Mouse (Mus musculus) kidney, postnatal 0 days (tissue): ENCODE data around the gene Fam216b. TPM values are rescaled to one million over a fixed set of nuclear protein-coding genes. Genes with fewer than 3 reads are reported as not detected.

Experiments used
- ATAC-seq: fragments of 200-750 bp; cut with Nextera tagmentation; replicated peaks from 2 replicates; pipeline ENCODE4 v1.8.0; 2017; ENCODE audit warnings: low read depth, moderate number of reproducible peaks, moderate TSS enrichment, moderate library complexity; ENCODE audit not compliant: low FRiP score
- DNase-seq: peaks from one replicate; pipeline ENCODE4 v3.0.0-alpha.2; 2016; ENCODE audit warnings: low spot score
- H3K27ac ChIP-seq: fragments of 300-500 bp; sonication (generic); 2 replicates; pipeline ENCODE4 v1.5.1; 2014; ENCODE audit warnings: mild to moderate bottlenecking
- H3K27me3 ChIP-seq: fragments of 300-500 bp; sonication (generic); 2 replicates; pipeline ENCODE4 v1.6.1; 2014; ENCODE audit warnings: low read length, mixed read lengths; ENCODE audit not compliant: insufficient read depth
- H3K36me3 ChIP-seq: fragments of 300-500 bp; sonication (generic); 2 replicates; pipeline ENCODE4 v1.6.1; 2014; ENCODE audit warnings: low read length, mixed read lengths; ENCODE audit not compliant: insufficient read depth
- H3K4me1 ChIP-seq: fragments of 300-500 bp; sonication (generic); replicated peaks from 2 replicates; pipeline ENCODE4 v1.6.1; 2014; ENCODE audit warnings: antibody characterized with exemption, low read length, mixed read lengths; ENCODE audit not compliant: insufficient read depth
- H3K4me2 ChIP-seq: fragments of 300-500 bp; sonication (generic); 2 replicates; pipeline ENCODE4 v1.6.1; 2014; ENCODE audit warnings: mild to moderate bottlenecking, low read length, moderate library complexity, mixed read lengths
- H3K4me3 ChIP-seq: fragments of 300-500 bp; sonication (generic); replicated peaks from 2 replicates; pipeline ENCODE4 v1.5.1; 2014; ENCODE audit warnings: low read depth, low read length
- H3K9ac ChIP-seq: fragments of 300-500 bp; sonication (generic); 2 replicates; pipeline ENCODE4 v1.6.1; 2014; ENCODE audit warnings: low read depth, low read length
- H3K9me3 ChIP-seq: fragments of 300-500 bp; sonication (generic); replicated peaks from 2 replicates; pipeline ENCODE4 v1.6.1; 2016; ENCODE audit warnings: low read length, inconsistent platforms, mixed read lengths
- CTCF ChIP-seq: IDR thresholded peaks from 2 replicates; pipeline ENCODE4 v1.5.1; 2016; ENCODE audit warnings: antibody characterized with exemption, low read depth, mild to moderate bottlenecking, moderate library complexity
- WGBS: fragments of 180-500 bp; shearing (Covaris S2); extraction: QIAGEN DNeasy Blood & Tissue Kit; methylation state at CpG from one replicate; pipeline ENCODE4 v1.1.7; 2014; 5-methylcytosine and 5-hydroxymethylcytosine counted together
- polyA plus RNA-seq: library from polyadenylated mRNA; unstranded; fragments of >200 nt; fragmentation: Nextera tagmentation; extraction: Ambion mirVana; gene quantifications from 2 replicates; pipeline ENCODE4 v1.2.1, GENCODE M21; 2015

Gene Fam216b
- polyA plus RNA-seq, result not detected in 2 replicates

DNA sequence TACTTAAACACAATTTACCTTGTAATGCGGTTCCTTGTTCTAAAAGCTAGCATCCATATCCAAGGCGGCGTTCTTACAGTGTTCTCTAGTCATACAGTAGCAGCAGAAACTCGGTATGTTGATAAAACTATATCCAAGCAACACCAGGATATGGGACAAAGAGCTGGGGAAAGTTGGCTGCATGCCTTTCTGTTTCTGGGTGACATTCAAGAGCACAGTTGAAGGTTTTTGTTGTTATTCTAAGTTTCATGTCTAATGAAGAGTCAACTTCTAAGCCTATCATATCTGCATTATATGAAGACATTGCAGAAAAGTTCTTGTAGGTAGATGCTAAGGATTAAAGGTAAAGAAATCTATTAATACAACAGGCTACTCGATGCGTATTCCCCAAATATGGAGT is at the start of gene Fam216b:
TSS of gene Fam216b (minus strand) at position 101 of the 400 bp plus-strand sequence.
- H3K9me3 ChIP-seq, result no peaks in the 10 kb centered on the region
- H3K4me3 ChIP-seq, result no peak within 1 kb of the TSS
- no peaks in the 10 kb centered on the region for H3K4me1 ChIP-seq
- 90% methylated on average over 6 of the region's 6 CpGs for WGBS
- no peaks in the 10 kb centered on the region for H3K36me3 ChIP-seq
- no peaks in the 10 kb centered on the region for H3K27me3 ChIP-seq
- H3K27ac ChIP-seq, result no peak within 1 kb of the TSS
- no peak within 1 kb of the TSS for H3K9ac ChIP-seq
- no peak within 1 kb of the TSS for H3K4me2 ChIP-seq
- ATAC-seq (no peak), DNase-seq (no peak)
- TF ChIP-seq CTCF, result no peak

DNA sequence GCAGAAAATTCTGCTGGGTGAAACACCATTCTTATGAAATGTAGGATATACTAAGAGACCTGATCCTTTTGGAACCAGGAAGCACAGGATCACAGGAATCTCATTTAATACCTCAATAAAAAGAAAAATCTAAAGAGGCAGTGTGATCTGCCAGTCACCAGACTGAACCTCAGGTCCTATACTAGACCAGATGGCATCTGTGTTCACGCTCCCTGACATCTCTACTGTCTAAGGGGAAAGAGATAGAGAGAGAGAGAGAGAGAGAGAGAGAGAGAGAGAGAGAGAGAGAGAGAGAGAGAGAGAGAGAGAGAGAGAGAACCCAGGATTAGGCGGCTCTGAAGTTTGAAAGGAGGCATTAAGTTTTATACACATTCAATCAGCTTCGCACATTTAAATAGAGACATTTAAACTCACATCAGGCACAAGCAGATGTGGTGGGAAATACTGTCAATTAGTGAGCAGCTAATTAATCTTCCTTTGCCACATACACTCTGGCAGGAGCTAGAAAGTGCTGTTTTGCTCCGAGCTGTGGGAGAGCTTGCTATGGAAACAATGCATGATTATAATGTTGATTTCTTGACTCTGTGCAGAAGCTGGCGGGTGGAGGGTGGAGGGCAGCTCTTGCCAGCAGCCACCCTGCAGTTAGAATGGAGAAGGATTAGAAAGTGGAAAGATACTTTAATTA is 43.7 kb upstream of the Fam216b start:
- ATAC-seq, result no peak
- Histone ChIP-seq H3K4me2 (no peak overlapping the region), H3K9ac (no peak overlapping the region), H3K4me3 (no peak overlapping the region), H3K27me3 (no peaks in the 10 kb centered on the region), H3K36me3 (no peaks in the 10 kb centered on the region), H3K9me3 (no peaks in the 10 kb centered on the region), H3K4me1 (no peaks in the 10 kb centered on the region), H3K27ac (no peak overlapping the region)
- no peak for DNase-seq
- 57% methylated on average over 5 of the region's 5 CpGs for WGBS
- TF ChIP-seq CTCF, result no peak

DNA sequence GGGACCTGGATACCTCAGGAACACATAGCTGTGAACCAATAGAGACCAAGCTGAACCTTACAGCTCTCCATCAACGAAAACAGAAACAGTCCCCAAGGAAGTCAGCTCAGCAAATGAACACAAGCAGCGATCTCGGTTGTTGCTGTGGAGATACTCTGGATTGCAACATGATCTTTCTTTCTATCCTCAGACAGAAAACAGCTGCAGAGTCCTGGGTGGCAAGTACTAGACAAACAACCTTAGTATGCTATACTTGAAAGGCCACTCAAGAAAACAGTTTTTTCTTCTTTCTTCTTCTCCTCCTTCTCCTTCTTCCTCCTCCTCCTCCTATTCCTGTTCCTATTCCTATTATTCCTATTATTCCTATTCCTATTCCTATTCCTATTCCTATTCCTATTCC is 37.9 kb upstream of the Fam216b start:
- Histone ChIP-seq H3K27ac (no peak overlapping the region), H3K9ac (no peak overlapping the region), H3K9me3 (no peaks in the 10 kb centered on the region), H3K4me1 (no peaks in the 10 kb centered on the region), H3K4me3 (no peak overlapping the region), H3K36me3 (no peaks in the 10 kb centered on the region), H3K4me2 (no peak overlapping the region), H3K27me3 (no peaks in the 10 kb centered on the region)
- ATAC-seq (no peak), DNase-seq (peak; percentile 63)
- TF ChIP-seq CTCF, result no peak
- 25% methylated on average over 3 of the region's 3 CpGs for WGBS

DNA sequence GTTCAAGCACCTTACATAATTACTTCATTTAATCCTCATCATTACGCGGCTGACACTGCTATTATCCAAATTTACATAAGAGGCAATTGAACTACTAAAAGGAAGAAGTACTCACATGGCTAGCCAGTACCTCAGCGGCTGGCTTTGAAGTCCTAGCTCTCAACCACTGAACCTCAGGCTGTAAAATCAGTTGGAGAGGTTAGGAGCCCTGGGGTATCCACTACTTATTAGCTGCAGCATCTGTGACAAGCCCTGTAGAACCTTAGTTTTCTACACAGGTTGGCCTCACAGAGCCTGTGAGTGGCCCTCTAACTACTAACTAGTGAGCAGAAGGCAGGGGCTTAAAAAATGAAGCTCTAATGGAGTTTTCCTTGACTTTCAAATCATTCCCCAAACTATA is 31.5 kb upstream of the Fam216b start:
- Histone ChIP-seq H3K4me3 (no peak overlapping the region), H3K4me1 (0 out of 2 replicates have a peak, but pooled peaks cover 5% of the 10 kb centered on the region), H3K27me3 (no peaks in the 10 kb centered on the region), H3K36me3 (no peaks in the 10 kb centered on the region), H3K9ac (no peak overlapping the region), H3K4me2 (no peak overlapping the region), H3K27ac (no peak overlapping the region), H3K9me3 (no peaks in the 10 kb centered on the region)
- ATAC-seq, result no peak
- no peak for DNase-seq
- WGBS, result 49% methylated on average over 3 of the region's 3 CpGs
- TF ChIP-seq CTCF, result no peak

DNA sequence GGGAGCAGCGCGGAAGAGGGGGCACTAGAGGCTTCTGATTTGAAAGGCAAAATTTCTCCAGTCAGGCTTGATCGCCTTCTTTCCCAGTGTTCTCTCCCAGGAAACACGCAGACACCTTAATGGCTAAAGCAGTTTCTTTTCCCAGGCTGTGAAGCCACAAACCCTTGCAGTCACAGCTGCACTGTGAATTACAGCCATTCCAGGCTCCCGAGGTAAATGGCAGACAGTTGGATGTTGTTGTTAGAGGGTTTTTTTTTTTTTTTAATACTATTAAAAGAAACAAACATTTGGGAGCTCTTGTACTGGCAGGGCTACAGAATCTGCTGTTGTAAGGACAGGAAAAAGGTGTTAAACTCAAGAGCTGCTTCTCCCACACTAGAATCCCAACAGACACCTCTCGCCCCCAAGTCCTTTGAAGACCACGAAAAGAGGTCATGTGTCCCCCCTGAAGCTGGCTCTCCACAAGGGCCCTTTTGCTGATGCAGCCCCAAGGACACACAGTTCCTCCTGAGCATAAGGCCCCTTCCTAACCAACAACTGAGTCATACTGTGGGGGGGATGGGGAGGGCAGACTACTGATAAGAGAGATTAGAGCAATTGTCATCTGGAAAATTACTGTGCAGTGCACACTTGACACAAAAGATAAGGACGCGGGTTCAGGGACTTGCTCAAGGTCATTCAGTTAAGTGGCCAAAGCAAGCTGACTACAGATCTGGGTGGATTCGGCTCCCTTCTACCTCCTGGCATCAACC is 30.8 kb upstream of the Fam216b start:
- no peak overlapping the region for H3K4me2 ChIP-seq
- H3K27me3 ChIP-seq, result no peaks in the 10 kb centered on the region
- H3K9me3 ChIP-seq, result no peaks in the 10 kb centered on the region
- DNase-seq (peak; percentile 23), ATAC-seq (no peak)
- no peak for TF ChIP-seq CTCF
- H3K27ac ChIP-seq, result no peak overlapping the region
- H3K4me3 ChIP-seq, result no peak overlapping the region
- no peak overlapping the region for H3K9ac ChIP-seq
- 38% methylated on average over 10 of the region's 10 CpGs for WGBS
- H3K4me1 ChIP-seq, result 0 out of 2 replicates have a peak, but pooled peaks cover 5% of the 10 kb centered on the region
- no peaks in the 10 kb centered on the region for H3K36me3 ChIP-seq

DNA sequence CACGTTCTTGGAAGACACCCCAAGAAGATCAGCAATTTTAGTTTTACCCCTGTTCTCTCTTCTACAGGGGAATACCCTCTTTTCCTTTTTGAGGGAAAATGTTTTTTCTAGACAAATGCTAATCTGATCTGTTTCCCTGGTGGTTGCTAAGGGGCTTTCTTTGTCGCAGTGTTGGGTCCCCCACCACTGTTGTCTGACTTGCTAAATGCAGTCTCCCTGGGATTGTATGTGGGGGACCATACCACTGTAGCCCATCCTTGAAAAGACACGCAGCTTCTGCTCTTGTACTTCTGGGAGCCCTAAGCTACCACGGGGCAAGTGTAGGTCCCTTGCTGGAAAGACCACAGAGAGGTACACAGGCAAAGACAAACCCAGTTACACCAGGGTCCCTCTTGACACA is 28.9 kb upstream of the Fam216b start:
- H3K9ac ChIP-seq, result no peak overlapping the region
- TF ChIP-seq CTCF, result no peak
- no peaks in the 10 kb centered on the region for H3K27me3 ChIP-seq
- no peaks in the 10 kb centered on the region for H3K36me3 ChIP-seq
- no peak overlapping the region for H3K4me3 ChIP-seq
- ATAC-seq, result no peak
- no peaks in the 10 kb centered on the region for H3K9me3 ChIP-seq
- 89% methylated on average over 4 of the region's 4 CpGs for WGBS
- no peak overlapping the region for H3K27ac ChIP-seq
- H3K4me1 ChIP-seq, result 0 out of 2 replicates have a peak, but pooled peaks cover 5% of the 10 kb centered on the region
- no peak for DNase-seq
- H3K4me2 ChIP-seq, result no peak overlapping the region
